ENCODE assay signal across 20 mouse cellular contexts in the genomic region with DNA sequence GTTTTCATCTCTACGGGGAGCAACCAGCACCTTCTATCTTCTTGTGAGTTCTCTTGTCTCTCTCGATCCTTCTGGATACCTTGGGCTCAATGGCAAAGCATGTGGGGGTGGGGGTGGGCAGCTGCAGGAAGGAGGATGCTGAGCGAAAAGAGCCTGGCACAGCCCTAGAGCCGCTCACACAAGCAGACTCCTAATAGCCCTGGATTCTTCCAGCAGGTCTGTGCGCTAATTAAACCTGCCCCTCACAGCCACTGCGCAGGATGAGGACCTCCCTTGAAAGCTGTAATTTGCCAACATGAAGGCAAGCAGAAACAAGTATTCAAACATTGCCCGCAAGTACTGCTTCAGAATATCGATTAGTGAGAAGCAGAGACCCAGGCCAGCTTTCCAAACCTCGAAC. TPM values are rescaled to one million over a fixed set of nuclear protein-coding genes. Genes with fewer than 3 reads are reported as not detected.
DNase-seq lines count a peak whose midpoint lies in the region; ATAC-seq and TF ChIP-seq lines count a peak whose summit lies in the region.
"Had no signal": no experiment of that assay in that cellular context is flagged by ENCODE, and none has a peak within 500 bp of the region (broad histone marks: within the 10 kb centered on the region; RNA-seq: fewer than 3 reads in every experiment).

No protein-coding gene starts in this region.

- intact Hi-C loops in left cerebral cortex, postnatal 14 days (cut with DNase I) = no loop called here

- H3K4me3 ChIP-seq in hindbrain, embryonic 13.5 days = no peak overlapping the region
- H3K4me3 ChIP-seq in hindbrain, embryonic 11.5 days (ENCODE audit: low read depth, low read length) = no peak overlapping the region
- no peak overlapping the region for H3K4me3 ChIP-seq in forebrain, embryonic 16.5 days (replicated peaks; ENCODE audit: low read length)
- no peak overlapping the region for H3K4me3 ChIP-seq in midbrain, embryonic 15.5 days
- H3K4me3 ChIP-seq: heart, embryonic 10.5 days; layer of hippocampus, adult 2 months; limb, embryonic 12.5 days; liver, embryonic 12.5 days had no signal

- H3K4me2 ChIP-seq in hindbrain, embryonic 13.5 days = no peak overlapping the region
- H3K4me2 ChIP-seq in hindbrain, embryonic 11.5 days (replicated peaks; ENCODE audit: low read depth, low read length) = no peak overlapping the region
- H3K4me2 ChIP-seq in forebrain, embryonic 16.5 days (ENCODE audit: low read length) = peak overlapping the region; percentile 18; the same call in 1 of the 2 replicates
- no peak overlapping the region for H3K4me2 ChIP-seq in midbrain, embryonic 15.5 days
- H3K4me2 ChIP-seq: limb, embryonic 12.5 days; liver, embryonic 12.5 days had no signal

- WGBS in hindbrain, embryonic 13.5 days = 61% methylated on average over 9 of the region's 9 CpGs
- WGBS in hindbrain, embryonic 11.5 days = 81% methylated on average over 9 of the region's 9 CpGs
- WGBS in forebrain, embryonic 16.5 days = 20% methylated on average over 9 of the region's 9 CpGs
- 50% methylated on average over 9 of the region's 9 CpGs for WGBS in midbrain, embryonic 15.5 days

- no peak overlapping the region for H3K9ac ChIP-seq in hindbrain, embryonic 13.5 days
- H3K9ac ChIP-seq in hindbrain, embryonic 11.5 days (ENCODE audit: low read depth, low read length) = no peak overlapping the region
- H3K9ac ChIP-seq in forebrain, embryonic 16.5 days (replicated peaks; ENCODE audit: low read depth, low read length) = no peak overlapping the region
- no peak overlapping the region for H3K9ac ChIP-seq in midbrain, embryonic 15.5 days
- H3K9ac ChIP-seq: limb, embryonic 12.5 days; liver, embryonic 12.5 days had no signal

- DNase-seq in hindbrain, embryonic 11.5 days (ENCODE audit: low spot score) = no peak
- DNase-seq in brain, embryonic 14.5 days (ENCODE audit: low read depth) = peak; percentile 93
- no peak for DNase-seq in left cerebral cortex, postnatal 14 days (ENCODE audit: low spot score in 2 of 2)
- no peak for DNase-seq in layer of hippocampus, postnatal 25 days (ENCODE audit: extremely low spot score in 1 of 2, low spot score in 1 of 2)
- no peak for DNase-seq in right cerebral cortex, postnatal 25 days
- DNase-seq: adrenal gland, adult 2 months; cerebellum, adult 11 months; embryo, embryonic 11 days; kidney, adult 18-20 months; kidney, postnatal 14 days; lung, adult 2 months; thymus, postnatal 36 days had no signal

- H3K27me3 ChIP-seq in hindbrain, embryonic 13.5 days = no peaks in the 10 kb centered on the region
- H3K27me3 ChIP-seq in hindbrain, embryonic 11.5 days (ENCODE audit: control insufficient read depth, insufficient read depth, low read length) = no peaks in the 10 kb centered on the region
- no peaks in the 10 kb centered on the region for H3K27me3 ChIP-seq in forebrain, embryonic 16.5 days (replicated peaks; ENCODE audit: control insufficient read depth, insufficient read depth, low read length)
- no peaks in the 10 kb centered on the region for H3K27me3 ChIP-seq in midbrain, embryonic 15.5 days (replicated peaks)
- H3K27me3 ChIP-seq: limb, embryonic 12.5 days; liver, embryonic 12.5 days had no signal

- TF ChIP-seq POLR2A in brain, embryonic 14.5 days (IDR thresholded peaks at IDR 0.05; ENCODE audit: borderline replicate concordance, extremely low read depth, insufficient read depth, insufficient read length, poor library complexity, severe bottlenecking) = no peak

- peak; percentile 68 for ATAC-seq in hindbrain, embryonic 13.5 days (ENCODE audit: low FRiP score)
- ATAC-seq in hindbrain, embryonic 11.5 days (ENCODE audit: low FRiP score) = no peak
- peak; percentile 94 for ATAC-seq in forebrain, embryonic 16.5 days
- ATAC-seq in midbrain, embryonic 15.5 days (replicated peaks) = peak; percentile 84
- ATAC-seq: liver, embryonic 12.5 days had no signal

- no peaks in the 10 kb centered on the region for H3K9me3 ChIP-seq in hindbrain, embryonic 13.5 days
- H3K9me3 ChIP-seq in hindbrain, embryonic 11.5 days (ENCODE audit: control insufficient read depth, low read length) = no peaks in the 10 kb centered on the region
- no peaks in the 10 kb centered on the region for H3K9me3 ChIP-seq in forebrain, embryonic 16.5 days (ENCODE audit: control insufficient read depth, low read length)
- no peaks in the 10 kb centered on the region for H3K9me3 ChIP-seq in midbrain, embryonic 15.5 days
- H3K9me3 ChIP-seq: heart, embryonic 10.5 days; limb, embryonic 12.5 days; liver, embryonic 12.5 days had no signal

- no peak for TF ChIP-seq CTCF in brain, embryonic 14.5 days (IDR thresholded peaks at IDR 0.05; ENCODE audit: borderline replicate concordance, extremely low read depth, insufficient read depth, insufficient read length)

- H3K4me1 ChIP-seq in hindbrain, embryonic 13.5 days (replicated peaks) = peaks cover 46% of the 10 kb centered on the region
- no peaks in the 10 kb centered on the region for H3K4me1 ChIP-seq in hindbrain, embryonic 11.5 days (replicated peaks; ENCODE audit: control insufficient read depth, insufficient read depth, low read length)
- peaks cover 20% of the 10 kb centered on the region for H3K4me1 ChIP-seq in forebrain, embryonic 16.5 days (replicated peaks; ENCODE audit: control insufficient read depth, insufficient read depth, low read length)
- H3K4me1 ChIP-seq in midbrain, embryonic 15.5 days = peaks cover 31% of the 10 kb centered on the region
- H3K4me1 ChIP-seq: liver, embryonic 12.5 days had no signal

- no peaks in the 10 kb centered on the region for H3K36me3 ChIP-seq in hindbrain, embryonic 13.5 days
- no peaks in the 10 kb centered on the region for H3K36me3 ChIP-seq in hindbrain, embryonic 11.5 days (ENCODE audit: control insufficient read depth, insufficient read depth, low read length)
- no peaks in the 10 kb centered on the region for H3K36me3 ChIP-seq in forebrain, embryonic 16.5 days (ENCODE audit: control insufficient read depth, insufficient read depth)
- no peaks in the 10 kb centered on the region for H3K36me3 ChIP-seq in midbrain, embryonic 15.5 days (replicated peaks)
- H3K36me3 ChIP-seq: heart, embryonic 10.5 days; limb, embryonic 12.5 days; liver, embryonic 12.5 days had no signal

- H3K27ac ChIP-seq in hindbrain, embryonic 13.5 days = peak overlapping the region; percentile 73
- no peak overlapping the region for H3K27ac ChIP-seq in hindbrain, embryonic 11.5 days (ENCODE audit: low read depth, low read length)
- H3K27ac ChIP-seq in forebrain, embryonic 16.5 days (ENCODE audit: low read length) = no peak overlapping the region
- peak overlapping the region; percentile 26; the same call in 1 of the 2 replicates for H3K27ac ChIP-seq in midbrain, embryonic 15.5 days
- H3K27ac ChIP-seq: heart, embryonic 10.5 days; layer of hippocampus, adult 2 months; limb, embryonic 12.5 days; liver, embryonic 12.5 days had no signal

RNA-seq across cellular contexts. Expression of a gene that starts 53.1 kb away (rescaled TPM):
- polyA plus RNA-seq in hindbrain, embryonic 13.5 days (2015; fragmentation: Nextera tagmentation; extraction: Ambion mirVana) = 17.9 and 19.1 TPM in 2 replicates
- 11.3 and 11.8 TPM in 2 replicates for polyA plus RNA-seq in hindbrain, embryonic 11.5 days (2014; fragmentation: Nextera tagmentation; extraction: Ambion mirVana)
- 38.3 and 61.2 TPM in 2 replicates for polyA plus RNA-seq in brain, embryonic 14.5 days (2012; rRNA removed)
- polyA plus RNA-seq in forebrain, embryonic 16.5 days (2015; fragmentation: Nextera tagmentation; extraction: Ambion mirVana) = 26.5 and 27.6 TPM in 2 replicates
- 33.6 and 34.3 TPM in 2 replicates for polyA plus RNA-seq in midbrain, embryonic 15.5 days (2015; fragmentation: Nextera tagmentation; extraction: Ambion mirVana)
- 10 to 100 TPM; 77.5 to 81.5 TPM for total RNA-seq in left cerebral cortex, postnatal 14 days (2021)
- total RNA-seq in layer of hippocampus, postnatal 25 days (2021) = 10 to 100 TPM; 47.6 to 50.8 TPM
- polyA plus RNA-seq: C2C12 had no signal

Comparison
In these comparisons a context has a peak if more than half of its experiments do, and no peak if none do; other contexts are left out.
1. H3K27ac ChIP-seq: peak in hindbrain, embryonic 13.5 days (single experiment) and midbrain, embryonic 15.5 days (single experiment); none in hindbrain, embryonic 11.5 days (single experiment) and forebrain, embryonic 16.5 days (single experiment).